Mouse (Mus musculus): ENCODE results near the gene Ctf2. TPM values are rescaled to one million over a fixed set of nuclear protein-coding genes. Genes with fewer than 3 reads are reported as not detected.

Ctf2 gene
- total RNA-seq (2023): not detected

DNA sequence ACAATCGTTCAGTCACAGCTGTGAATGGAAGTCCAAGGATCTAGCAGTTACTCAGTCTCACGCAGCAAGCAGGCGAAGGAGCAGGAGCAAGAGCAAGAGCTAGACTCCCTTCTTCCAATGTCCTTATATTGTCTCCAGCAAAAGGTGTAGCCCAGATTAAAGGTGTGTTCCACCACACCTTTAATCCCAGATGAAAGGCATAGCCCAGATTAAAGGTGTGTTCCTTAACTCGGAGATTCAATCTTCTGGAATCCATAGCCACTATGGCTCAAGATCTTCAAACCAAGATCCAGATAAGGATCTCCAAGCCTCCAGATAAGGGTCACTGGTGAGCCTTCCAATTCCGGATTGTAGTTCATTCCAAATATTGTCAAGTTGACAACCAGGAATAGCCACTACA, at the start of gene Ctf2:
Gene Ctf2, minus strand, starts transcription at position 101 of the 400 bp plus-strand sequence.

DNA sequence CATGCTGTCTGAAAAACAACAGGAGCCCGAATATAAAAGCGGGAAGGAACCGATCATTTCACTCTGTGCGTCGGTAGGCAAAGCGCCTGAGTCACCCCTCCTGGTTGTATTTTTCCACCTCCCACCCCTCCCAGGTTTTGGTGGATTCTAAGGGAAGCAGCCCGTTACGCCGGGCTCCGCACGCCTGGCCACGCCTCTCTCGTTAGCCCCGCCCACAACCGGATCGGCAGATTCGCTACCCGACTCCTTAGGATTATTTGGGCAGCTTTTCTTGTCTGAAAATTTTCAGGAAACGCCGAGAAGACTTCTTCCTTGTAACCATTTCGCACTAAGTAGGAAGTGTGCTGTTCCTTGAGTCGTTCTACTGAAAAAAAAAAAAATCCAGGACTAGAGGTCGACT, 44.5 kb upstream of the Ctf2 start, which contains the start of gene Setd1a:
Gene Setd1a, plus strand, starts transcription at position 245 of the 400 bp plus-strand sequence.

DNA sequence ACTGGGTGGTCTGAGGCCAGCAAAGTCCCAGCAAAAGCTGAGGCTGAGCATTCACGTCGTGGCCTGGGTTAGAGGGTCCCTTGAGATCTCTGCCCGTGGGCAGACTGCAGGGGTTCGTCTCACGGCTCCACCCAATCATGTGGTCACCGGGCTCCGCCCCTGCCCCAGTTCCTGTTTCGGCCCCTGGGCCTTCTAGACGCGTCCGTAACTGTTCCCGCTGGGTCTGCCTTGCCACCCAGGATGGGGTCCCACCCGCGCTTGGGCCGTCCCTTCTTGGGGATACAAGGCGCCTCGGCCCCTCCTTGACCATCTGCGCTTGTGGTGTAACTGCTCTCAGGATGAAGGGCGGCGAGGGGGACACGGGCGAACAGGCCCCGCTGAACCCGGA, 37.7 kb upstream of the Ctf2 start, which contains the start of gene Orai3:
Gene Orai3, plus strand, starts transcription at position 165 of the 388 bp plus-strand sequence.

DNA sequence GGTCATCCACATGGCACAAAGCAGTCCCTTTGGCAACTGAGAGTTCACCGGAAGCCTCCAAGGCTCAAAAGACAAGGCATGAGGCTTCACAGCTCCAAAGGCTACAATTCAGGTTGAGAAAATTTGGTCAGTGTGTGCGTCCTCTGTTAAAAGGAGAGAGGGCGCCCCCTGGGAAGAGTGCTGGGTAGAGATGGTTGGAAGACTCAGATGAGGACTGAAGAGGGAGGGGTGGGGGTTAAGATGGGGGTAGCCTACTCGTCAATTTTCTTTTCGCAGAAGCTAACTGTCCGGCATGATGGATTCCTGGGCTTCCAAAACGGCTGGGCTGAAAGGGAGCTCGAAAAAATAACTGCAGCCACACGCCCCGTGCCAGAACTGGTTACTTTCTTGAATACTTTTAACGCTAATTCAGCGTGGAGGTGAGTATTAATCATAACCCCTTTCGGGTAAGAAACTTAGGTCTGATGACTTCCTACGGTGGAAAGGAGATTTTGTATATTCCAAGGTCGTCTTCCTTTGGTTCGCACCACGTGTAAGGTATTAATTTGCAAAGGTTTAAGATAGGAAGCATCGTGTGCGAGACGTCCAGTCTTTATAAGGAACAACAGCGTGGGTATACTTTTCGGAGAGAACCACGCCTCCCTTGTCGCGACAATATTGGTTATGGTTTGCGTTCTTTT, 12.5 kb upstream of the Ctf2 start, which contains the start of gene Fbxl19:
Gene Fbxl19, plus strand, starts transcription at position 178 of the 680 bp plus-strand sequence.

DNA sequence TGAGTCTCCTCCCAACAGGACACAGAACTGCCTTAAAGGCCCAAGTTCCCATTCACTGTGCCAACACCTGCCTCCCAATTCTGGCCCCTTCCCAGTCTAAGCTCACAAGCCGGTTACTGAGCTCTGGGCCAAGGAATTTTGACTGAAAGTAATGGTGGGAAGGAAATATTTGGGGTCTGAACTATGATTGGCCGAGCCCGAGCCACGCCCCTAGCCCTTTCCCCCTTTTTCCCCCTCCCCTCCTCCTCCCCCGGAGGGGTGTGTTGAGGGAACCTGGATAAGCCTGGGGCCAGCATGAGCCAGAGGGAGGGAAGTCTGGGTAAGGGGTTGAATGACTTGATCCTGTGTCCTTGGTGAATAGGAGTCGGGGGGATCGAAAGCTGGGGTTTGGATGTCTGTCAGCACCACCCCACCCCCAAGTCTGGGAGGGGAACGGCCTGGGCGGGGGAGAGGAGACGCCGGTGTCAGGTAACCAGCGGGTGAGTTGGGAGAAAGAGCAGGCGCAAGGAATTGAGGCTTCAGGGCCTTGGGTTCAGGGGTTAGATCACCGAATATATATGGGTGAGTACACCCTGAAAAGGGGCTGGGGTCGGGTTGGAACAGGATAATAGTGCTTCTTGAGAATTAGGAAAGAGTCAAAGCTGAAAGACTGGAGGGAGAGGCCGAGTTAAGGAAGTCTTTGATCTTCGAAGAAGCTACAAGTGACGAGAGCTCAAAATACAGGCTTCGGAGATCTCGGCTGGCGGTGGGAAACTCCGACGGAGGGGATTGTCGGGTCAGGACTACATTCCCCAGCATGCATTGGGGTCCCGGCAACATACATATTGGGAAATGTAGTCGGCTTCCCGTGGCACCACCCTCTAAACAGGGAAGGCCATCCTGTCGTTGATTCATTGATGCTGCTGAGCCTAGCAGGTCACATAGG, 19.2 kb downstream of the Ctf2 start, which contains the start of gene Ctf1:
Gene Ctf1, plus strand, starts transcription at position 276 of the 925 bp plus-strand sequence.

DNA sequence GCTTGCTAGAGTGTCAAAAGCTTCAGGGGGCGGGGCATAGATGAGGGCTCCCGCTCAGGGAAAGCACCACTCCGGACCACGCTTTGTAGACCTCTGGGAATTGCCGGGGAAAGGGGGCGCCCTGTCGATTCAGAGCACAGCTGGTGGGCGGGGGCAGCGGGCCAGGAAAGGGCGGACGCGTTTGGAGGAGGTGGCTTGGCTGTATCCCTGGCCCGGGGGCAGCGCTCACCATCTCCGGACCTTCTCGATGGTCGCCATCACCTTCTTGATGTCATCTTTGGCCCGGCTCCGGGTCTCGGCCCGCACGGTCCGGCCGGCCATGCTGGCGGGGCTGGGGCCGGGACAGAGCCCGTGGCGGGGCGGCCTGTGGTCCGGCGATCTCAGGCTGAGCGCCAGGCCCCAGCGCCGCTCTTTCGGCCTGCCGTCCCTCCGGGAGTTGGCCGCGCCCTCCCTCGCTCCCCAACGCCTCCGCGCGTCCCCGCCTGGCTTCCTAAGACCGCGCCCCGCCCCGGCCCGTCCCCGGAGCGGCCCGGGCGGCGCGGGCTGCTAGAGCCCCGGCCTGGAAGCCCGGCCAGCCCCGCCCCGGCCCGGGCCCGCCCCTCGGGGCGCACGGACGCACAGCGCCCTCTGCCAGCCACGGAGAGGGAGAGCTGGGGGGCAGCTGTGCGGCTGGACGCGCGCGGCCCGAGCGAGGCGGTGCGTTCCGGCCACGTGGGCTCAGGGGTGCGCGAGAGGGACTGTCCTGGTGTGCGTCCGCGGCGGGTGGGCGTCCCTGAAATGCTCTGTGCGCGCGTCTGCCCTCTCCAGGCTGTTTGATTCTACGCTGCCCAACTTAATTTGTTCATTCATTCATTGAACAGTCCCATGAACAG, 23.5 kb downstream of the Ctf2 start, which contains the start of gene Bcl7c:
Gene Bcl7c, minus strand, starts transcription at position 727 of the 872 bp plus-strand sequence.

Other genes with a start within 250 kb of the Ctf2 start
- gene Srcap, start 220.2 kb downstream of the Ctf2 start, total RNA-seq (2023): 100 to 1,000 TPM; 120 to 128 TPM
- gene Gm42715, start 212.6 kb downstream of the Ctf2 start, total RNA-seq (2023): 10 to 100 TPM; 21.9 to 24.4 TPM
- gene Tmem265, start 170.8 kb downstream of the Ctf2 start, total RNA-seq (2023): not detected
- 10 to 100 TPM; 83.2 to 90.2 TPM for gene Phkg2, start 158.8 kb downstream of the Ctf2 start, total RNA-seq (2023)
- gene Ccdc189, start 143.6 kb downstream of the Ctf2 start, total RNA-seq (2023): 1 to 10 TPM in 1 of 2 experiments, not detected in 1; 1.2 TPM
- 10 to 100 TPM; 70.9 to 74.4 TPM for gene Rnf40, start 143.4 kb downstream of the Ctf2 start, total RNA-seq (2023)
- gene Zfp629, start 116.4 kb downstream of the Ctf2 start, total RNA-seq (2023): 1 to 10 TPM; 4.9 to 6.7 TPM
- gene Bcl7c, start 23.2 kb downstream of the Ctf2 start, total RNA-seq (2023): 10 to 100 TPM; 38.5 to 43.9 TPM
- gene Ctf1, start 19.4 kb downstream of the Ctf2 start, total RNA-seq (2023): not detected
- 10 to 100 TPM in 1 of 2 experiments, 1 to 10 TPM in 1; 9.8 to 11.1 TPM for gene Fbxl19, start 12.4 kb upstream of the Ctf2 start, total RNA-seq (2023)
- gene Orai3, start 37.6 kb upstream of the Ctf2 start, total RNA-seq (2023): 10 to 100 TPM; 52.5 to 54.7 TPM
- 10 to 100 TPM; 45.6 to 53.7 TPM for gene Setd1a, start 44.5 kb upstream of the Ctf2 start, total RNA-seq (2023)
- gene Gm49388, start 53.4 kb upstream of the Ctf2 start, total RNA-seq (2023): not detected
- 10 to 100 TPM; 26.3 to 30.0 TPM for gene Hsd3b7, start 68.4 kb upstream of the Ctf2 start, total RNA-seq (2023)
- gene Stx4a, start 92.1 kb upstream of the Ctf2 start, total RNA-seq (2023): 100 to 1,000 TPM; 136 to 139 TPM
- gene Stx1b, start 92.4 kb upstream of the Ctf2 start, total RNA-seq (2023): under 1 TPM in 1 of 2 experiments, not detected in 1; 0.13 TPM
- 10 to 100 TPM; 48.4 to 48.8 TPM for gene Zfp646, start 144.1 kb upstream of the Ctf2 start, total RNA-seq (2023)
- gene Zfp668, start 144.7 kb upstream of the Ctf2 start, total RNA-seq (2023): 1 to 10 TPM; 7.6 to 9.2 TPM
- gene Prss53, start 158.8 kb upstream of the Ctf2 start, total RNA-seq (2023): 1 to 10 TPM; 1.0 to 1.3 TPM
- not detected for gene Gm21974, start 163.3 kb upstream of the Ctf2 start, total RNA-seq (2023)
- gene Vkorc1, start 163.5 kb upstream of the Ctf2 start, total RNA-seq (2023): 10 to 100 TPM; 19.8 to 22.4 TPM
- 10 to 100 TPM; 28.2 to 30.0 TPM for gene Bckdk, start 171.9 kb upstream of the Ctf2 start, total RNA-seq (2023)
- 10 to 100 TPM; 28.7 to 31.1 TPM for gene Kat8, start 180.3 kb upstream of the Ctf2 start, total RNA-seq (2023)
- gene Prss8, start 197.9 kb upstream of the Ctf2 start, total RNA-seq (2023): not detected
- gene Prss36, start 214.6 kb upstream of the Ctf2 start, total RNA-seq (2023): 1 to 10 TPM in 1 of 2 experiments, under 1 TPM in 1; 0.70 to 1.4 TPM
- 100 to 1,000 TPM; 505 to 623 TPM for gene Fus, start 235.3 kb upstream of the Ctf2 start, total RNA-seq (2023)